Mouse (Mus musculus) stomach, postnatal 0 days (tissue): ENCODE results near the gene Ergic1.

ENCODE experiments used
- CTCF ChIP-seq: IDR thresholded peaks from 2 replicates; pipeline ENCODE4 v1.5.1; 2016; ENCODE audit warnings: antibody characterized with exemption, low read depth, mild to moderate bottlenecking, moderate library complexity
- EP300 ChIP-seq: optimal IDR thresholded peaks from 2 replicates; pipeline ENCODE3; 2016; ENCODE audit warnings: antibody characterized with exemption

DNA sequence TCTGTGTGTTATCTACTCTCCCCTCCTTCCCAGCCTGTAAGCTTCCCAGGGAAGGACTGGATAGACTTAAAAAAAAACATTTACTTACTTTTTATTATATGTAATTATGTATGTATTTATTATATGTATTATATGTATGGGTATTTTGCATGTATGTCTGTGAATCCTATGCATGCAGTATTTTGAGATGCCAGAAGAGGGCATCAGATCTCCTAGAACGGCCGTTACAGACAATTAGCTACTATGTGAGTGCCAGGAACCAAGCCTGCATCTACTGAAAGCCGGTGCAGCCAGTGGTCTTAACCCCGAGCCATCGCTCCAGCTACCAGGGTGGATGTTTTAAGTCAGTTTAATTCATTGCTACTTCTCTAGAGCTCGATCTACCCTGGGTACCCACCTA lies 120.0 kb downstream of the Ergic1 start:
- TF ChIP-seq CTCF (peak; percentile 26; the same call in 1 of the 2 replicates), EP300 (no peak)
